Mouse (Mus musculus) stomach, embryonic 16.5 days (tissue): ENCODE measurements at regions not wholly inside any gene's neighbourhood (a gene's known extent, or its start where the extent isn't known, plus 50 kb on each side); places are given as distances from the start of the nearest gene placed in this dataset.

Experiments
- ATAC-seq: fragments of 200-750 bp; cut with Nextera tagmentation; 2 replicates; pipeline ENCODE4 v1.8.0; 2017; ENCODE audit warnings: moderate number of reproducible peaks, moderate TSS enrichment; ENCODE audit not compliant: insufficient read depth, low FRiP score
- H3K27ac ChIP-seq: fragments of 300-500 bp; sonication (generic); 2 replicates; pipeline ENCODE4 v1.5.1; 2014; ENCODE audit warnings: low read length
- H3K27me3 ChIP-seq: fragments of 300-500 bp; sonication (generic); 2 replicates; pipeline ENCODE4 v1.6.1; 2014; ENCODE audit warnings: low read length, control low read depth, mixed read lengths; ENCODE audit not compliant: control insufficient read depth, insufficient read depth
- H3K36me3 ChIP-seq: fragments of 300-500 bp; sonication (generic); 2 replicates; pipeline ENCODE4 v1.6.1; 2014; ENCODE audit warnings: low read length; ENCODE audit not compliant: control insufficient read depth, insufficient read depth
- H3K4me1 ChIP-seq: fragments of 300-500 bp; sonication (generic); 2 replicates; pipeline ENCODE4 v1.6.1; 2014; ENCODE audit warnings: low read length, control low read depth, mixed read lengths; ENCODE audit not compliant: control insufficient read depth, insufficient read depth
- H3K4me2 ChIP-seq: fragments of 300-500 bp; sonication (generic); 2 replicates; pipeline ENCODE4 v1.6.1; 2014; ENCODE audit warnings: low read depth, low read length, mixed read lengths
- H3K4me3 ChIP-seq: fragments of 300-500 bp; sonication (generic); replicated peaks from 2 replicates; pipeline ENCODE4 v1.5.1; 2014; ENCODE audit warnings: mild to moderate bottlenecking, low read length
- H3K9ac ChIP-seq: fragments of 300-500 bp; sonication (generic); 2 replicates; pipeline ENCODE4 v1.6.1; 2014; ENCODE audit warnings: low read length
- H3K9me3 ChIP-seq: fragments of 300-500 bp; sonication (generic); replicated peaks from 2 replicates; pipeline ENCODE4 v1.6.1; 2016; ENCODE audit warnings: low read length, control low read depth; ENCODE audit not compliant: control insufficient read depth
- WGBS: fragments of 180-500 bp; shearing (Covaris S2); extraction: QIAGEN DNeasy Blood & Tissue Kit; methylation state at CpG from one replicate; pipeline ENCODE4 v1.1.7; 2014; 5-methylcytosine and 5-hydroxymethylcytosine counted together

- Histone ChIP-seq H3K4me3 (no peak overlapping the region), H3K27ac (no peak overlapping the region), H3K36me3 (no peaks in the 10 kb centered on the region), H3K9me3 (no peaks in the 10 kb centered on the region), H3K4me1 (no peaks in the 10 kb centered on the region), H3K9ac (no peak overlapping the region), H3K27me3 (no peaks in the 10 kb centered on the region), H3K4me2 (no peak overlapping the region)
- WGBS: 30% methylated on average over 2 of the region's 2 CpGs
- 0 out of 2 replicates have a peak, but pooled peaks have one; percentile 50 for ATAC-seq
Measured at GRCm38 (mm10) chr13:16416356-16417019, 404.8 kb downstream of the Inhba start.

GRCm38 (mm10) chr13:16424147-16424546 lies 412.5 kb downstream of the Inhba start:
- no peak overlapping the region for H3K4me3 ChIP-seq
- no peaks in the 10 kb centered on the region for H3K9me3 ChIP-seq
- ATAC-seq: no peak
- no peaks in the 10 kb centered on the region for H3K27me3 ChIP-seq
- no peak overlapping the region for H3K4me2 ChIP-seq
- H3K27ac ChIP-seq: no peak overlapping the region
- no peak overlapping the region for H3K9ac ChIP-seq
- H3K36me3 ChIP-seq: no peaks in the 10 kb centered on the region
- H3K4me1 ChIP-seq: no peaks in the 10 kb centered on the region
- 77% methylated on average over 2 of the region's 2 CpGs for WGBS

GRCm38 (mm10) chr13:16435436-16435835 lies 423.8 kb downstream of the Inhba start:
- H3K4me1 ChIP-seq: no peaks in the 10 kb centered on the region
- no peaks in the 10 kb centered on the region for H3K9me3 ChIP-seq
- no peak overlapping the region for H3K27ac ChIP-seq
- 80% methylated on average over 2 of the region's 2 CpGs for WGBS
- H3K4me3 ChIP-seq: no peak overlapping the region
- H3K36me3 ChIP-seq: no peaks in the 10 kb centered on the region
- H3K9ac ChIP-seq: no peak overlapping the region
- H3K4me2 ChIP-seq: no peak overlapping the region
- no peak for ATAC-seq
- no peaks in the 10 kb centered on the region for H3K27me3 ChIP-seq

DNA sequence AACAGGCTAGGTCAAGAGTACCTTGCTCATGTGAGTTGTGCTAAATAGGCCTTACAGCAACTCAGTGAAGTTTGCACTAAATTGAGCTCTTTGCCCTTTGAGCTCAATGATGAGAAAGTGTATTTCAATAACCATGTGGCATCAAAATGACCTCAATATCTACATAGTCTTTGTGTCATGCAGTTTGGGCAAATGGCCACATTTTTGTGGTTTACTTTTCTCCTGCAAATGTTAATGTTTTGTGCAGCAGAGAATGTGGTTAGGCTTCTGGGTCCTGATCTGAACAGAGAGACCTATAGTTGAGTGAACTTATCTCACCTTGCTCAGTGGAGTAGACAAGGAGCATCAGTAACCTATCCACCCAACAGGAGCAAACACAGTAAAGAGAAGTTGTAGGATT lies 441.6 kb downstream of the Inhba start:
- no peaks in the 10 kb centered on the region for H3K36me3 ChIP-seq
- no peak overlapping the region for H3K4me3 ChIP-seq
- H3K9me3 ChIP-seq: no peaks in the 10 kb centered on the region
- H3K27ac ChIP-seq: no peak overlapping the region
- no peak for ATAC-seq
- H3K4me2 ChIP-seq: no peak overlapping the region
- no peak overlapping the region for H3K9ac ChIP-seq
- H3K27me3 ChIP-seq: no peaks in the 10 kb centered on the region
- no peaks in the 10 kb centered on the region for H3K4me1 ChIP-seq

DNA sequence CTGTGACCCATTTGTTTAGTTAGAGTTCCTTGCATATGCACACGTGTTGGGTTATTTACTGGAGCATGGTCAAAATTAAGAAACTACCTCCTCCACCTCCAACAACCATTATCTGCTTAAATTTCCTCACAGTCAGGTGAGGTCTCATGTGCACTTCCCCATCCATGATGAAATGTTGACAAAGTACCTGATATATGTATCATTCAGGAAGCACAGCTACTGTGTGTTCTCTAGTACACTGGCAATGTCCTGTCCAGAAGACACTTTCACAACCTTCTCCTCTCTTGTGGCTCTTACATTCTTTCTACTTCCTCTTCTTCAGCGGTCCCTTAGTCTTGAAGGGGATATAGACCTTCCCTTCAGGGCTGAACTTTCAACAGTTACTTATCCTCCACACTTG lies 448.1 kb downstream of the Inhba start:
- no peak overlapping the region for H3K4me2 ChIP-seq
- WGBS: 67% methylated on average over 2 of the region's 2 CpGs

GRCm38 (mm10) chr13:16461681-16462080 lies 450.0 kb downstream of the Inhba start:
- Histone ChIP-seq H3K4me3 (no peak overlapping the region), H3K9me3 (no peaks in the 10 kb centered on the region), H3K27me3 (no peaks in the 10 kb centered on the region), H3K36me3 (no peaks in the 10 kb centered on the region), H3K27ac (no peak overlapping the region), H3K9ac (no peak overlapping the region), H3K4me2 (no peak overlapping the region), H3K4me1 (no peaks in the 10 kb centered on the region)
- 65% methylated on average over 2 of the region's 2 CpGs for WGBS
- no peak for ATAC-seq

More for the DNA sequence above, 448.1 kb downstream of the Inhba start:
- ATAC-seq: no peak
- Histone ChIP-seq H3K36me3 (no peaks in the 10 kb centered on the region), H3K9ac (no peak overlapping the region), H3K4me3 (no peak overlapping the region), H3K4me1 (no peaks in the 10 kb centered on the region), H3K27me3 (no peaks in the 10 kb centered on the region), H3K27ac (no peak overlapping the region), H3K9me3 (no peaks in the 10 kb centered on the region)

GRCm38 (mm10) chr13:16464823-16465222 lies 453.2 kb downstream of the Inhba start:
- Histone ChIP-seq H3K4me3 (no peak overlapping the region), H3K4me2 (no peak overlapping the region), H3K27me3 (no peaks in the 10 kb centered on the region), H3K4me1 (no peaks in the 10 kb centered on the region), H3K9me3 (no peaks in the 10 kb centered on the region), H3K27ac (no peak overlapping the region), H3K36me3 (no peaks in the 10 kb centered on the region), H3K9ac (no peak overlapping the region)
- ATAC-seq: no peak
- WGBS: 89% methylated on average over 1 of the region's 1 CpGs

GRCm38 (mm10) chr13:16465317-16465716 lies 453.7 kb downstream of the Inhba start:
- Histone ChIP-seq H3K27me3 (no peaks in the 10 kb centered on the region), H3K4me2 (no peak overlapping the region), H3K9me3 (no peaks in the 10 kb centered on the region), H3K4me1 (no peaks in the 10 kb centered on the region), H3K36me3 (no peaks in the 10 kb centered on the region), H3K4me3 (no peak overlapping the region), H3K27ac (no peak overlapping the region), H3K9ac (no peak overlapping the region)
- no peak for ATAC-seq
- 61% methylated on average over 1 of the region's 1 CpGs for WGBS

- no peaks in the 10 kb centered on the region for H3K36me3 ChIP-seq
- no peak for ATAC-seq
- H3K4me2 ChIP-seq: no peak overlapping the region
- no peaks in the 10 kb centered on the region for H3K27me3 ChIP-seq
- H3K27ac ChIP-seq: no peak overlapping the region
- no peak overlapping the region for H3K9ac ChIP-seq
- H3K4me1 ChIP-seq: no peaks in the 10 kb centered on the region
- 84% methylated on average over 1 of the region's 1 CpGs for WGBS
- no peaks in the 10 kb centered on the region for H3K9me3 ChIP-seq
- H3K4me3 ChIP-seq: no peak overlapping the region
Measured at GRCm38 (mm10) chr13:16465812-16466211, 454.2 kb downstream of the Inhba start.
